Mouse (Mus musculus) adrenal gland, postnatal 14 days (tissue): ENCODE measurements around the gene 2010111I01Rik. TPM values are rescaled to one million over a fixed set of nuclear protein-coding genes. Genes with fewer than 3 reads are reported as not detected.
A peak's percentile ranks its signal among the peaks of the same experiment; 100 is the strongest.

ENCODE experiments used
- DNase-seq: peaks from one replicate; pipeline ENCODE4 v3.0.0; 2021; ENCODE audit warnings: mixed read lengths
- total RNA-seq: library from RNA; stranded (reverse); gene quantifications from 2 replicates; pipeline ENCODE4 v1.2.3, GENCODE M21; 2021

The 2010111I01Rik gene
- total RNA-seq, 1 experiment from 2014 or later, result 78.9 TPM

DNA sequence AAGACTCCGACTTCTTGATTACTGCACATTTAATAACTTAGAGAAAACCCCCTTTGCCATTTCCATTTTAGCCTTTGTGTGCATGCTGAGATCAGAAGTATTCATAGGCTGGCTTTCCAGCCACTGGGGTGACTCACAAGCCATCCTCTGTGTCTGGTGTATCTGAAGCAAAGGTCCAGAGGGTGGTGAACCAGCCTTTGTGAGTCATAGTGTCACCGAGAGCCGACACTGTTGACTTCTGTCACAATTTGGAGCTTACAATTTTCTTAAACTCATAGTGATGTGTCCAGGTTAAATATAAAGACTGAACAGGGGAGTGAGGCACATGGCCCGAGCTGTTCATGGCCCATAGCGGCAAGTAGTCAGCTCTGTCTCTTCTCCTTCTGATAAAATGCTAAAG, 278.9 kb downstream of the 2010111I01Rik start:
- peak; percentile 66 for DNase-seq

DNA sequence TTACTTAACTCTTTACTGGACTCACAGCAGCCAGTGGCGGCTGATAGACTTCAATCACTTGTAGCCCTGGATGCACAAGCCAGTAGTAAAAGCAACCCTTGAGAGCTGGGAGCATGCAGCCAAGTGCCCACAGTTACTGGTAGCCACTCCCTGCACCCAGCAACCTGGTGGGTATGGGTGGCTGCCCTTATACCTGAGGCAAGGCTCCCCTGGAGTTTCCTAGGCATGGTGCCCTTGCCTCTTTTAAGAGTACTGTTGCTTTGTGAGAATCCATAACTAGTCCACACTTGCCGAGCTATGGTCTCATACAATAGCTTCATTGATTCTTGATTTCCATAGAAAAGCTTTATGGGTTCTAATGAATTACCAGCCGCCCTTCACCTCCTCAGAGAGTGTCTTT, 279.7 kb downstream of the 2010111I01Rik start:
- no peak for DNase-seq

DNA sequence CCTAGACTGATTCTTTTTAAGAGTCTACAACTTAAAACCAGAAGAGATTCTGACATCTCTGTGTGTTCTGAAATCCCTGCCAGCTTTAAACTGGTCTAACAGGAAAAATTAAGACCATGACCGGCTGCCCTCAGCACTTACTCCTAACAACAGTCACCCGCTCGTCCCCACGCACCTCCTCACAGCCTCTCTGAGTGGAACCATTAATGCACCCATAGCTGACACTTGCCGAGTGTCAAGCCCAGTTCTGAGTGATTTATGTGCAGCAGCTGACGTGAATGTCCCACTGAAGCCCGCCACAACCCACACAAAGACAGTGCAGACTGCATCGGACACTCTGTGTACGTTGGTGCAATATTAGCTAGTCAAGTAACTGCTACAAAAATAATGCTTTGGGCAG, 280.5 kb downstream of the 2010111I01Rik start:
- DNase-seq, result no peak

DNA sequence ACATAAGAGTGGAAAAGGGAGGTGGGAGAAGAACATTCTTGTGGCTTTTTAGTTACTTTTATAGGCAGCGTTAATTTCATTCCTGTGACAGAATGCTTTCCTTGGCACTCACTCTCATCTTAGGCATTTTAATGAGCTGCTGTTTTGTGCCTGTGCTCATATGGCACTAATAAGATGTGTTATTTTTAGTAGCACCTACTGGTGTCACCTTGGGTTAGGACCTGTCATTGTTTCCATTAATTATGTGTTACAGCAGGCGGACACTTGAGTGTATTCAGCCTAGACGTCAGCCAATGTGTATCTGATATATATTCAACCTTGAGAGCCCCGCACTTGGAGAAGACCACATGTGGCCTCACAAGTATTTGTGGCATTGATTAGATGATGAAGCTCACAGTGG, 281.1 kb downstream of the 2010111I01Rik start:
- no peak for DNase-seq

DNA sequence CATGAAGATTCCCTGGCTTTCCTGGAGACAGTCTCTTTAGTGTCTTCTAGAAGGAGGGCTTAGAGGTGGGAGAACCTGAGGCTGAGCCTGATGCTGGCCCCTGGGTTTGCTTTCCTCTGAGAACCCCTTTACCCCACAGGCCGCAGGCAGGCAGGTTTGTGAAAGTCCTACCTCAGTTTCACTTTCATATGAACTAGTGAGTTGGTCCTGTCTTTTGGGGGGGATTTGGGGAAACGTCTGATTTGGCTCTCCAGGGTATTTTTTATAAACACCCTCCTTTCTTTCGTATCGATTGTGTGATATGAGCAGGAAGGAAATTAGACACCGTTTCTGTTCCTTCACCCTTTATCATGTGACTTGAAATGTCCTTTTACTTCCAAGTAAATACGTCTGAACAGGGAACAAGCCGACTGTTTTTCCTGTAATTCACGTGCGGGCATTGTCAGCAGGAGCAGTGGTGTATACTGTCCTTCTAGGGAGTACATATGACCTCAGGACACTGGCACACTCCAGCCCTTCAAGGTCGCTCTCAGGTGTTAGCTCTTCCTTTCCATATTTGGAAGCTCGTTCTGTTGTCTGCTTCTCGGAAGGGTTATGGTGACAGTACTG, 281.7 kb downstream of the 2010111I01Rik start:
- DNase-seq, result peak; percentile 41

DNA sequence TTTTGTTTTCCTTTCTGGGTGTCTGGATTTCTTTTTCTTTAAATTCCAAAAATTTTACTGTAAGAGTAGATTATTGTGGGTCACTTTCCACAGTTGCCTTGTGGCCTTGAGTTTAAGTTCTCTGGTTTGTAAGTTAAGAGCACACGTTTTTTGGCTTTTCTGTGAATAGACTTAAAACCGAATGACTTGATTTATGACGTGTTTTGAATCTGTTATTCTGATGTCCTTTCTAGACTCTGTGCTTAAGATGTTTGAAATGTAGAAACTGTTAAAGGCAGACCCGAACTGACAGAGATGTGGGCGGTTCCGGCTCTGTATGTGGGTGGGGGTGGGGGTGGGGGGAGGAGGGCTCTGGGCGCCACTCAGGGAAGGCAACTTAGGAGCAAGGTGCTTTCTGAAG, 282.3 kb downstream of the 2010111I01Rik start:
- DNase-seq, result no peak

DNA sequence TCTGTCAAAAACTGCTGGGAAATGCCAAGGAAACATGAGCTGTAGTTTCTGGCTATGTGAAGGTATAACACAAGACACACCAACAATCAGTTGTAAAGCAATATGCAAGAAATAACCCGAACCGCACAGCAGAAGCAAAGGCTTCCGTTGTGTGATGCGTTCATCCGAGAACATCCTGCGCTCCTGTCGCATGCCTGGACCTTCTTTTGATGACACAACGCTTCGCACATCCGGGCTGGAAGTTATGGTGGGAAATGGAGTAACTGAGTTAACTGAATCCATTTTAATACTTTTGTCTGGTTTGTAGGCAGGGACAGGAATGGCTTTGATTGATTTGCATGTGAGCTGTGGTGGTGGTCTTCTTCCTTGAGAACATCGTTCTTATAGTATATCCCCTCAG, 282.9 kb downstream of the 2010111I01Rik start:
- no peak for DNase-seq

DNA sequence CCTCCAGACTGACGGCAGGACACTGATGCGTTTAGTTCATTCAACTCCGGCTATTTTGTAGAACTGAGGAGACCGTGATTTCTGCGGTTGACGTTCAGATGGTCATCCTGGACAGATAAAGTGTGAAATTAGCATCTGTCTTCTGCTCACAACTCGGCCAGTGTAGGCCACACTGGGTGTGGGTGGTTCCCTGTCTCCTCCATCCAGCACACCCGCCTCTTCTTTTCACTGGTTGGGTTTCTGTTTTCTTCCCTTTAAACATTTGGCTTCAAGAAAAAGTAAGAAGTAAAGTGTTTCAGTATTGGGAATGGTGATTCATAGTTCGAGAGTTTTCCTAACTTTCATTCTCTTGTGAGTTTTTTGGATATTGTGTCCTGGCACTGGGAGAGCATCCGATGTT, 283.6 kb downstream of the 2010111I01Rik start:
- DNase-seq, result no peak

DNA sequence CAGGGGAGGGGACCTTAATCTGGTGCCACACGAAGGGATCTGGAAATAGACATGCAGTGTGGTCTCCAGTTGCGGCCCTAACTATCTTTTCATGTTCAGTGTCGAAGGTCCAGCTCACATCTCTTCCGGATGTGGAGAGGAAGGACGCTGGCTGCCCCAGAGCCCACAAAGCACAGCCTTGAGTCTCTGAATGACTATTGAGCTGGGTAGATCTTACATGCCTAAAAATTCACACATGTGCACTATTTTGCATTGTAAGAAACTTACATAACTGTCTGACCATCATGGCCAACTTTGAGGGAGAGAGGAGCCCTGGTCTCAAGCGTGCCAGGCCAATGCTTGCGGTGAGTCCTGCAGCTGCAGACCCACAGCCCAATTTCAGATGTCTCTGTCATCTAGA, 284.5 kb downstream of the 2010111I01Rik start:
- no peak for DNase-seq

DNA sequence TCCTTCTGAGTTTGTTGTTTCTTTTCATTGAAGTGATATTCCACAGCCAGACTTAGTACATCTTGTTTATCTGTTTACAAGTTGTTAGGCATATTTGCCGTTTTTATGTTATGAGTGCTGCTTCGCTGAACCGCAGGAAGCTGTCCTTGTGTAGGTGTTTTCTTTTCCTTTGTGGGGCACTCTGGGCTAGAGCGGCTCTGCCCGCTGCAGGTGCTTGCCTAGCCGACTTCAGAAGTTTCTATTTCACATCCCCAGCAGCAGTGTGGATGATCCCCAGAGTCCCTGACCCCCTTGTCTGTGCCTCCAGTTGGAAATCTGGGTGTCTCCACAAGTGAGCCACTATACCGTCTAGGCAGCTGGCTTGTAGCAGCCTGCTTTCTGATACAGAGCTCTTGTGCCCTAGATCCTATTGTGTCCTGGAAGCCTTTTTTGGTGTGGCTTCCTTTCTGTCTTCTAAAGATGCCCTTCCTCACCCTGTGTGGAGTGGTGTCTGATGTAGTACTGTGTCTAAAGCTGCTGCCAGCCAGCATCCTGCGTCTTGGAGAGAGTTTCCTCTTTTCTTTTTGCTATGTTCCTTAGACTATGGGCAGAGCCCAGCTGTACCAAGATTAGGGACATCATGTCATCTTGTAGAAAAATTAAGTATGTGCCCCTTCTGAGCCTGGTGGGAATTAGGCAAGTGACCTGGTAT, 285.2 kb downstream of the 2010111I01Rik start:
- no peak for DNase-seq

DNA sequence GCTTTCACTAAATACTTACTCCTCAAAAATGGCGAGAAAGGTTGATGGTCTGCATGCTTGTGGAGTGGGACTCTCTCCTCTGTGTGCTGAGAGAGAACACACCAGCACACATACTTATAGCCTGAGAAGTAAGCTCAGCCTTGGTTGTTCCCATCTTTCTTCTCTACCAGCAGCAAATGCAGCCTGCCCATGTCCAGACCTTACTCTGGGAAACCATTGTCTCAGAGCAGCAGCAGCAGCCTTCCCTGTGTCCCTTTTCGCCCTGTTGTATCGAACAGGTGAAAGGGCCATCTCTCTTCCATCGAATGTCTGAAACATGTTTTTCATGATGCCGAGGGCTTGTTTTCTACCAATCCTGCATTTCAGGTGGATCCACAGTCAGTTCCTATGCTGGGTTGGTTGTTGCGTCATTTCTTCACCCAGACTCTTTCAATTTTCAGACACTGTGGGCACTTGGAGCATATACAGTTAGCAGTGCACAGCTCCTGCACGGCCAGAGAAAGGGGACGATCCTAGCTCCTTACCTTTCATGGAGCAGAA, 285.8 kb downstream of the 2010111I01Rik start:
- no peak for DNase-seq

DNA sequence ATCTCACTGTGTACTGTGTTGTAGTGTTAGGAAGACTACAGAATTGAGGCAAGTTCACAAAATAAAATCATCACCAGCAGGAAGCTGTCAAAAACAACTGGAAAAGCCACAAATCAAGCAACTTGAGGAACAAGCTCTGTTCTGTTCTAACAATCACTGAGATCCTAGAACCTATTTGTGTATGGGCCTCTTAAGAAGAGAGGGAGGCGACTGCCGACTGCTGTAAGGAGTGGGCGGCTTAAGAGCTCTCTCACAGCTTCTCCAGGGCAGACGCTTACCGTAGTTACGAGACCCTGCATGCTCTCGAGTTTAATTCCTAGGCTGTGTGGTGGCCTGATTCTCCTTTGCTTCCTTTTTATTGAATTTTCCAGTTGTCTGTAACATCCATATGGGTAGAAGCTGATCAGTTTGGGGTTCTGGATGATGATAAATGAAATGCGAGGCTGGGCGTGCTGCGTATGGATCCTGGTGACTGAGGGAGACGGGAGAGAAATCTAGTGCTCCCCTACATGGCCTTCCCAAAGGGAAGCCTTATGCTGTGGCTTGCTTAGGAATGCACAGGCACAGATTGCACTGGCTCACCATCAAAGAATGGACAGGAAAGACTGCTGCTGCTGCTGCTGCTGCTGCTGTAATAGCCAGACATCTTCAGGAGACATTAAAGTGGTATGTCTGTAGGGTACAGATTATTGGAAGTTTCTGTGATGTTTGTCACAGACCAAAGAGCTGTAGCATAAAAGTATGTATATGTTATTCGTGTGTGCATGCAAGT, 286.6 kb downstream of the 2010111I01Rik start:
- DNase-seq, result no peak

DNA sequence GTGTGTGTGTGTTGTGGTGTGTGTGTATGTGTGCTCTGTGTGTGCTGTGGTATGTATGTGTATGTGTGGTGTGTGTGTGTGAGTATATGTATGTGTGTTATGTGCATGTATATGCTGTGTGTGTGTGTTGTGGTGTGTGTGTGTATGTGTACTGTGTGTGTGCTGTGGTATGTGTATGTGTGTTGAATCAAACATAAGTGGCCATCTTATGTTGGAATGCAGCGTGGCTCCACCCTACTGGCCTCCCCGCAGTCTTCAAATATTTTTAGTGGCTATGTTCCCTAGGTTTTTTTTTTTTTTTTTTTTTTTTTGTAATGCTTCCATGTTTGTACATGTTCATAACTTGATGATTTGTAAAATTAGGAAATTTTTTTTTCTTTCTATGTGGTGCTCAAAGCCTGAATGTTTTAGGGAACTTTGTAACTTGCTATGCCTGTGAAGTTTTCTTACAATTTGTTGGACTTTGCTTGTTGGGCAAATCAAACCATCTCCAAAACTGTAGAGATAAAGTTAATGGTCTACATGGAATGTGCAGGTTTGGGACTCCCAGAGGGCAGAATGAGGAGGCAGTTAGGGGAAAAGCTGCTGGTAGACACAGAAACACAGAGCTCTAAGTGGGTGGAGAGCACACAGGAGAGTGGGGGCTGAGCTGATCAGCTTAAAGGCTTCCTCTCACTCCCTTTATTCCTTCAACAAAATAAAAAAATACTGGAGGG, 287.8 kb downstream of the 2010111I01Rik start:
- DNase-seq, result no peak

DNA sequence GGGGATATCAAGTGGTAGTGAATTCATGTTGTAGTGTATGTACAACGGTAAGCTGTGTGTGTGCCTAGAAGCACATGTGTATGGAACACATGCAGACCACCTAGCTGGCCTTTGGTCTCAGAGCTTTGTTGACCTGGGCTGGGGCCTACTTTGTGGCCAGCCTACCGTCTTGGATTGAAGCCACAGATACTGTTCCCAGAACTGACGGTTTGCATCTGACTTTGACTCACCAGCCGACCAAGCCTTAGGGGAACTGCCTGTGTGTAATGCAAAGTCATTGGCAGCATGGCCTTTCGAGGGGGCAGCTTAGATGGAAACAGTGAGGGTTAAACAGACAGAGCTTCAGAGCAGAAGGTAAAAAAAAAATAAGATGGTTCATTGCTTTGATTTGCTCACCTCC, 288.5 kb downstream of the 2010111I01Rik start:
- DNase-seq, result peak; percentile 41

DNA sequence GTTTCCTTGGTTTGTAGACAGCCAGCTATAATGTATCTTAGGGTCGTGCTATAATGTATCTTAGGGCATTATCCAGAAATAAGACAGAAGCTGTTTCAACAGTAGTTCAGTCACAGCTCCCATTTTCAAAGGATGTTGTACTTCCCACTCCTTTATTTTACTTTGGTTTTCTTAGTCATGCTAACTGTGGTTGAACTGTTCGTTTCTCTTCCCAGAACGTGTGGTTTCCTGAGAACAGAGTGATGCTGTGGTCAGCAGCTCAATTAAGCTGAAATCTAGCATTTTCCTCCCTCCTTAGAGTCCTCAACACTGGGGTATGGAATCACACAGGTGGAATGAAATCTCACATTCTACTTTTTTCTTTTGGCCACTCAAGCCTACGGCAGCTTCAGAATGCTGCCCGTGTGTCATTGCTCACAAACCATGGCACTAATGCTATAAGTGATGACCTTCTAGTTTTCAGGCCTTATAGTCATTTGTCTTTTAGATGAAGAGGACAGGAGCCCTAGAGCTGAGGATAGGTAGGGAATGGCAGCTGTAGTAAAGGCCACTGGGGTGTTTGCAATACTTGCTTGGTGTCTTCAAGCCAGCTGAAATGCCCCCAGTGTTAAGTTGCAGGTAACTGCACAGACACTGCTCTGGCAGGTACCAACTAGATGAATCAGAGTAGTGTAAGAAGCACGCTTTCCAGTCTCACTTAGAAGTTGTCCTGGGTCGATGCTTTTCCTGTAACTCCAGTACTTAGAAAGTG, 289.4 kb downstream of the 2010111I01Rik start:
- no peak for DNase-seq

DNA sequence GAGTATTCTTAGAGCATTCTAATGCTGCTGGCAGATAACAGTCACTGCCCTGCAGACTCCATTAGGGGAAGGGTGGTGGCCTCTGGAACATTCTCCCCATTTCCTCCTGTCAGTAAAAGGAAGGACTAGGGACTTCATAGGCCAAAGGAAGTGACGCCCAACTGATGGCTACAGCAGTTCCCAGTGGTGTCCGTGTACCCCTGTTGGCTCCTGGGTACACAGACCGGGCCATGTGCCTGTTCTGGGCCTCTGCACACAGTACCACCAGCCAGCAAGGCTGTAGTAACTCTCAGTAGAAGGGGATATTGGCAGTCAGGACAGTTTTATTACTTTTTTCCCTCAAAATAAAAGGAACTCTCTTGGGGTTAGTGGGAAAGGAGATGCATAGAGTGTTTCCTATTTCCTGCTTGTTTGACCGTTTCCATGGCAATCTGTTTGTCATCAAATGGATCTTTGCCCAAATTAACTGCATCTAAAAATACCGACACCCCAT, 290.9 kb downstream of the 2010111I01Rik start:
- peak; percentile 52 for DNase-seq

DNA sequence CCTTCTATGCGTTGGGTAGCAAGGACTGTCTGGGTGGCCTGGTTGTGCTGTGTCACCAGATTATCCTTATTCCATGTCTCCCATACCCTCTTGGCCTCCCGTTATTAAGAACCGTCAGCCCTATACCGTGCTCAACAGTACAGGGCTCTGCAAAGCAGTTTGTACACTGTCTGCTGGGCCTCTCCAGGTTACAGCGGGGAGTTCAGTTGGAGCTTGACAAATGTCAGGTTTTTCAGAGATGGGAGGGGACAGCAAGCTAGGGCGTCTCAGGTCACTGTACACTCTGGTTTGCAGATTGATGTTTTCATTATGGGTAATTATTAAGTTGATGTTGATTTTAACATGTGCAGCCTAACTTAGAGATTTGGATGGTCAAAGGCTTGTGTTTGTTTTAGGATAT, 291.5 kb downstream of the 2010111I01Rik start:
- no peak for DNase-seq

DNA sequence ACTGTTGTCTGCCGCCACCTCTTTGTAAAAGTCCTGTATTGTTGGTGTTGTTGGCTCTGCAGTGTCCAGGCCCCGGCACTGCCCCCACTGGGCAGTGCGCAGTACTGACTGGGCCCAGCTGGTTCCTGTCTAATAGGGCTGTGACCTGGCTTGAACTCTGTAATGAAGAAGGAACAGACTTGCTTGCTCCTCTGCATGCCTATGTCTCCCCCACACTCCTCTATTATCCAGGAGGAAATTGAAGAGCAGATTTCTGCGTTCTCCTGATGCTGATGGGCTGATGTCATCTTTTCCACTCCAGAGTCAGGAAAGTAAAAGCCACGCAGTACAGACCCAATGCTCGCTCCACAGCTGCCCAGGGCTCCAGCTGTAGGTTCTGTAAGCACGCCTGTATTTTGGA, 292.1 kb downstream of the 2010111I01Rik start:
- peak; percentile 35 for DNase-seq

DNA sequence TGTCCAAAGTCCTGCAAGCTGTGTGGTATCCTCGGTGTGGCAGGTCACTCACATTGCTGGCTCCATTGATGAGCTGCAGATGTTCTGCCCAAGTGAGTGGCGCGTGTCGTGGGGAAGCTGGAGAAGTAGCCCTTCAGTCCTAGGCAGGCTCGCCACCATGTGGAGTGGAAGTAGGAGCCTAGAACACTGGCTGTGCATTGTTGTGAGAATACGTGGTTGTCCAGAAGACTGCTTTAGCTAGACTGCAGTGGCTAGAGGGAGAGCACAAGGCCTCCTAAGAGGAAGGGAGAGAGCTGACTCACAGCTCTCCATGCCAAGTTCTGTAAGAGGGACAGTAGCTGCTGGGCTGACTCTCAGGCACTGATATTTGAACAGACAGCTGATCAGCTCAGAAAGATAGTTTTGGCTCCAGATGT, 293.5 kb downstream of the 2010111I01Rik start:
- peak; percentile 70 for DNase-seq

DNA sequence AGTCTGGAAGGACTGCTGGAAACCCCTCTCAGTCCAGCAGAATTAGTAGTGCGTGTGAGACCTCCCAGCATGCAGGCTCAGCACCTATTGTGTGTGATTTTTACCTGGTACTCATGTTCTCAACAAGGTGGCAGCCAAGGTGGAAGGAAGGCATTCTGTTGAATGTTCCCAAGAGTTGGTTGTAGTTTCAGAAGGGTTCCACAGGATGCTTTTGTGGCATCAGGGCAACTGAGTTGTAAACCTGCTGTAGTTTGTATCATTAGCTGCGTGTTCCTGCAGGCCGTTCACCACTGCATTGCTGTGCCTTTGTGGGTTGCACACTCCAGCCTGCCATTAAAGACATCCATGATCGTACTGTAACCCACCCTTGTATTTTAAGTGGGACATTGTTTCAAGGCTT, 294.0 kb downstream of the 2010111I01Rik start:
- no peak for DNase-seq

DNA sequence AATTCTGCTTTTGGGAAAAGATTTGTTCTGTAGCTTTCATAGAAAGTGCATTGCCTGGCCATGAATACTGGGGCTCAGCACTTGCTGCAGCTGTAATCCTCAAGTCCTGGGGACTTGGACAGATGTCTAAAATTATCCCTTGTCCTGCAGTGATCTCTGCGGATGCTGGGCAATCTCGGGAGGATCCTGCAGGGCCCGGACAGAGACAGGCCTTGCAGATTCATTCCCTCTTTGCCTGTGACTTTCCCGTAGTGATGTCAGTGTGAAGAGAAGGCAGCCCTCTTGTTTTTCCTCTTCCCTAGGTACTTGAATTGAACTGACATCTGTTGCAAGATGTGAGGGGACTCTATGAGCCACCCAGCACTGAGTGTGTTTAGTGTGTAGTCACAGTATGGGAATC, 295.4 kb downstream of the 2010111I01Rik start:
- no peak for DNase-seq
